Mouse (Mus musculus): Measurements from ENCODE around the gene 4933428M09Rik. TPM values are rescaled to one million over a fixed set of nuclear protein-coding genes. Genes with fewer than 3 reads are reported as not detected.
"Not testable (repeated sequence)": the region's sequence is repeated elsewhere in the genome, so short reads cannot be mapped to it uniquely, and the experiment has no call there.

Gene 4933428M09Rik
- not detected for total RNA-seq (2021)
- long read RNA-seq, experiment 1, result 0 reads
- long read RNA-seq, experiment 2, result 0 reads

DNA sequence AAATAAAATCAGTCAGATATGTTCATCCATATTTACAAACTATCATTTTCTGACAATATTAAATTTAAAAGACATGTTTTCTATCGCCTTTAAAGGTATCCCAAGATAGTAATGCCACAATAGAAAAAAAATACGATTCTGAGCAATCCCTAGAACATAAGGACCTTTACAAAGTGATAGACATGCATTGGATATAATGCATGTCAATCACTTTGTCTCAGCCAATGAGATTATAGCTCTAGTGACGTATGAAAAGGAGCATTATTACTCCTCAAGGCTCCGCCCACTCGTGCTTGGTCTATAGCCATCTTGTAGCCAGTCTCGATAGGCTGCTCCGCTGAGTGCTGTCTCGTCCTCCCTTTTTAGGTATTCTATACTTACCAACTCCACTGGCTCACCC lies at the start of gene 4933428M09Rik:
TSS of gene 4933428M09Rik (plus strand) at position 301 of the 400 bp plus-strand sequence.
- DNase-seq (ENCODE audit: low spot score in 2 of 2), result no peak

DNA sequence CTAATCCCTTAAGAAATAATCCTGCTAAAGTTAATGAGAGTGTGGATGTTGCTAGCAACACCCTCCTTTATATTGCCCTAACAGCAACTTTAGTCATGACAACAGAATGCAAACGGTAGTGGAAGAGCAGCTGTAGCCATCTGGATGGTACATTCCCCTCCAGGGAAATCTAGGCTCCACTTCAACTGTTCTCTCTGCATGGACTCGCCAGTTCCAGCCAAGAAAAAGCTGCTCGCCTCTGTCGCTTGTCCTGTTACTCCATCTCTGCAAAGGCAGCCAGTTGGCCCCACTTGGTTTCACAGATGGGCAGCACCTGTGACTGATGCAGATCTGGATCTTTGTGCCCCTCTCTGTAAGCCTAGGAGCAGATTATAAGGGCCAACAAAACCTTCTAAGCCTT lies 45.0 kb upstream of the 4933428M09Rik start:
- DNase-seq (ENCODE audit: low spot score in 2 of 2), result peak in 1 of 2 experiments; percentile 10

DNA sequence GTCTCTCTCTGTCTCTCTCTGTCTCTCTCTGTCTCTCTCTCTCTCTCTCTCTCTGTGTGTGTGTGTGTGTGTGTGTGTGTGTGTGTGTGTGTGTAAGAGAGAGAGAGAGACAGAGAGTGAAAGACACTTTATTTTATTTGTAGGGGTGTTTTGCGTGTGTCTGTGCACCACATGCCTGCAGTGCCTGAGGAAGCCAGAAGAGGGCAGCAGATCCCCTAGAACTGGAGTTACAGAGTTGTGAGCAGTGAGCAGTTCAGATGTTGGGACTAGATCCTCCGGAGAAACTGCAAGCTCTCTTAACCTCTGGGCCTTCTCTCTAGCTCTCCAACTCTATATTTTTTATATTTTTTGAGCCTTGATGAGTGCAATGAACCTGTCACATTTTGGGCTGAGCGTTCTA lies 12.5 kb downstream of the 4933428M09Rik start:
- not testable (repeated sequence) for DNase-seq (ENCODE audit: low spot score in 2 of 2)

DNA sequence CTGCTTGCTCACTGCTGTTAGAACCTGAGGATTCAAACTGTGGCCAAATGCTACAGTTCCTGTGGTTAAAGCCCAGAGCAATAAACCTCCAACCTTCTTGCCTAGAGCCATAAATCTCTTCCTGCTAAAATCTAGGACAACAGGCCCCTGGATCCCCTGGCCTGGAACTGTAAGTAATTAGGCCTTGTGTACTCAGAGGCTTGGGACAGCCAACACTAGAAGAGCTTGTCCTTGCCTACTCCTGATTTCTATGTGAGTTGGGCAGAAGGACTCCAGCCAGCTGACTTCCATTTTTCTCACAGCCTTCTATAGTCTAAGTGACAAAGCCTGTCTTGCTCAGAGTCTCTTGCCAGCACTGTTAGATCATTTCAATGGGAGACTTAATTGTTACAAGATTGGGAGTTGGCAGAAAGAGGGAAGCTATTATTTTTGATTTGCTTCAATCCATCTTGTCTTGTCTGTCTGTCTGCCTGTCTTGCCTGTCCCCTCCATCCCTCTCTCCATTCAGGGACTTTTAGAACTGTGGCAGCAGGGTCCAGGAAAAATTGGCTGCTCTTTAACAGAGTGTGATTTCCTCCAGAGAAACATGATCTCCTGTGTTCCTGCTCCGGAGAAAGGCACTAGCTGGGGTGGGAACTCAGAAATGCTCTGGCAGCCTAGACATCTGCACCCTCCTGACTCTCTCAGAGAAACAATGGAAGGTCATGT lies 15.7 kb downstream of the 4933428M09Rik start:
- DNase-seq (ENCODE audit: low spot score in 2 of 2), result no peak

DNA sequence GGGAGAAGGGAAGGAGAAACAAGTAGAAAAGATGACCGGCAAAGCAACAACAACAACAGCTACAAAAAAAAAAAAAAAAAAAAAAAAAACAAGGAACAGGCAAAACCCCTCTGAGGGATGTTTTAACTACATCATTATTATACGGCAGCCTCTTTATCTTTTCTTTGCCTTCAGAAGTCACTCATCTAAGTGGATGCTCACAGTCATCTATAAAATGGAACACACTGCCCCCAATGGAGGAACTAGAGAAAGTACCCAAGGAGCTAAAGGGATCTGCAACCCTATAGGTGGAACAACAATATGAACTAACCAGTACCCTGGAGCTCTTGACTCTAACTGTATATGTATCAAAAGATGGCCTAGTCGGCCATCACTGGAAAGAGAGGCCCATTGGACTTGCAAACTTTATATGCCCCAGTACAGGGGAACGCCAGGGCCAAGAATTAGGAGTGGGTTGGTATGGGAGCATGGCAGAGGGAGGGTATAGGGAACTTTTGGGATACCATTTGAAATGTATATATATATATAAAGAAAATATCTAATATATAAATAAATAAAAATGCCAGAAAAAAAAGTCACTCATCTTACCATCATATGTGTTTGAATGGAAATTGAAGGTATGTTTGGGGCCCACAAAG lies 30.3 kb downstream of the 4933428M09Rik start:
- not testable (repeated sequence) for DNase-seq (ENCODE audit: low spot score in 2 of 2)

DNA sequence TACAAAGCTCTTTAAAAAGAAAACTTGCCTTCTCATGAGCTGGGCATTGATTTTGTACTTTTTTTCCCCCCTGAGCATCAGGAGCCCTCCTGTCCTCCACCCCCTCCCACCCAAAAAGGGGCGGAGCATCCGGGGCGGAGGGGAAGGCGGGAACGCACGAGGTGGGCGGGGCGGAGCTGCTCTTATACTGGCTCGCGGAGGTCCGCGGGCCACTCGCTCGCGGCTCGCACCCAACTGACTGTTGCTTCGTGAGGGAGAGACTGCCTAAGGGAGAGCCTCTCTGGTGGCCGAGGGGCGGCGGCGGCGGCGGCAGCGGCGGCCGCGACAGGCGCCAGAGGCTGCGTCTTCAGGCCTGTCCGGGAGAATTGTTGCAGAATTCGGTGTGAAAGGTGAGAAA lies 30.8 kb downstream of the 4933428M09Rik start, which contains the start of gene Mum1l1:
TSS of gene Mum1l1 (plus strand) at position 214 of the 397 bp plus-strand sequence.
- peak; percentile 18 to 22 for DNase-seq (ENCODE audit: low spot score in 2 of 2)

DNA sequence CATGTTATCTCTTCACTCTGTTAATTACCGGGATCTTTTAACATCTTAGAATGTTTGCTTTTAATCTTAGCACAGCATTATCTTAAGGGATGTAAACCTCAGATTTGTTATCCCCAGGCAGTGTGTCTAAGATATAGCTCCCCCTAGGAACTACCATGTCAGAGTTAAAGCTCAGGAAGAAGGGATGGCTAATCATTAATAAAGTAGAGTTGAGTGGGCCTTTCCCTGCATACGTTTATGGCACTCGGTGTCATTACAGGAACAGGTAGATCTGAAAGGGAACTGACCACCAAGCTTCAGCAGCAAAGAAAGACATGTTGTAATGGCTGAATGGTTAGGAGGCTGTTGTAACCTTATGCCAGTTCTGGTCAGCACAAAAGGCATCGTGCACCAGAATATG lies 35.7 kb downstream of the 4933428M09Rik start:
- no peak for DNase-seq (ENCODE audit: low spot score in 2 of 2)

DNA sequence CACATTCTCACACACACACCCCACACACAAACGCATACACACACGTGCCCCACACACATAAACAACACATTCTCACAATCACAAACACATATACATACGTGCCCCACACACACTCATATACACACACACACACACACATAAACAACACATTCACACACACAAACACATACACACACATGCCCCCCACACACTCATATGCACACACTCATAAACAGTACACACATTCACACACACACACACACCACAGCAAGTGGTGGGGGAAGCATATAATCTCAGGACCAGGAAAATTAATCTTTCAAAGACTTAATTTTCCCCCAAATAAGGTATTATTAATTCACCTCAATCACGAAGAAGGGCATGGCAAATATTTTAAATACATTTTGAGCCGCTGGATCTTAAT lies 37.4 kb downstream of the 4933428M09Rik start:
- DNase-seq (ENCODE audit: low spot score in 2 of 2), result no peak

DNA sequence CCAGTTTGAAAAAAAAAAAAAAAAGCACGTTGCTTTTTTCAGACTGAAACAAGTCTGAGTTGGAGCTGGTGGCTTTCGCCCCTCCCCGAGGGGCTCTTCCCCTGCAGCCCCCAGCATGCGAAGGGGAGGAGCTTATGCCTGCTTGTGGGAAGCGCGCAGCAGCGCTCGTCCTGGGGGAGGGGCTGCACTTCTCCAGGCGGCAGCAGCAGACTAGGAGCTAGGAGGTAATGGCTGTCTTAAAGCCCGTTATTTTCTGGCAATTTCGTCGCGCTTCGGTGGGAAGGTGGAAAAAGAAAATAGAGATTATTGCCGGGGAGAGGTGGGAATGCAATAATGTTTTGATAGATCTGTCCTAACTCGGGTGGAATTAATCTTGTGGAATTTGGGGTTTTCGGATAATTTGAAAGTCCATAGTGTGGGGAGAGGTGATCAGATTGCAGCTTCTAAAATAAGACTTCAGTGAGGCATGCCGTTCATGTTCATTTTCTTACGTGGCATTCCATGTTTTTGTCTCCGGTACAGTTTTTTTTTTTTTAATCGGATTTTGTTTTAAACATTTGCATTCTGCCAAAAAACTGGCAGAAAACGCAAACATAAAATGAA lies 38.1 kb downstream of the 4933428M09Rik start:
- DNase-seq (ENCODE audit: low spot score in 2 of 2), result peak; percentile 24 to 58

DNA sequence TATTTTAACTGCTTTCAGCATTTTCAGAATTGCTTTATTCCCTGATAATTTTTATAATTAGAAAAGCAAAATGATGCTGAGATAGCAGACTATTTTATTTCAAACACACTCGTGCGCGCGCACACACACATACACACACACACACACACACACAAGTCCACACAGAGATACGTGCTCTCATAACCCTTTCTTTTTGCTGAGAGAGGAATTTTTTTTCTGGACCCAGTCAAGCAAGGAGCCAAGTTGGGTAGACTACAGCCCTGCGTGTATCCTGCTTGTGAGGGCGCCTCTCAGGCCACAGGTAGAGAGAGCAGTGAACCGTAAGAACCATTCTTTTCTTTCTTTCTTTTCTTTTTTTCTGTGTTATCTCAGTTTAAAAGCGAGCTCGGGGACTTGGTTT lies 38.7 kb downstream of the 4933428M09Rik start:
- no peak for DNase-seq (ENCODE audit: low spot score in 2 of 2)

DNA sequence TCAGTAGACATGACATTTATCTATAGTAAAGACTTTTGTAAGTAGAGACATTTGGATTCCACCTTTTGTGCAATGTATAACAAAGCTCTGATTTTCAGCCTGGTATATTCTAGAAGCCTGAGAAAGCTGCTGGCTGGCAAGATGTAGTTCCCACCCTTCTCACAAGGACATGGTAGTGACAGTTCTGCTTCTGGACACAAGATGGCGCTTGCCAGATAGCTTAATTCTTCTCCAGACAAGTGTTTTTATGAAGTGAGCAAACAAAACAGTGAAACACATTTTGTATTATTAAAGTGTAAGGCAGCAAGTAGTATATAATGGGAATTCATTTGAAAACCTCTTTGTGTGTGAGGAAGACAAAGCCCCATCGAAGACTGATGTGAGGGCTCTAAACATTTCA lies 40.0 kb downstream of the 4933428M09Rik start:
- DNase-seq (ENCODE audit: low spot score in 2 of 2), result peak; percentile 17 to 53

DNA sequence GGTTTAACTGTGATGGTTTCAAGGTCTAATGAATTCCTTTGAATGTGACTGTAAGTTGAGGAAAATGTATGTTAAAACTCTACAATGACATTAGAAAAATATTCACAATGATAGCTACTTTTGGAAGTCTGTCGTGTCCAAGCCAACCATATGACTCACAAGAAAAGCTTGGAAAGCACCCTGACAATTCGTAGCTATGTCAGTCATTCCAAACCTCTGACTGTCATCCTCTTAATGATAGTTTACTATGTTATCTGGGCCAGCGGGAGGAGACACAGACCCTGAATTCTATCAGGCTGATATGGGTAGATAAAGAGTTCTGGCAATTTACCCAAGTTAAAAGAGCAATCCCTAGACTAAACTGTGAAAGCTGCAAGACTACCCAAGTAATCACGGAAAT lies 41.8 kb downstream of the 4933428M09Rik start:
- DNase-seq (ENCODE audit: low spot score in 2 of 2), result no peak

DNA sequence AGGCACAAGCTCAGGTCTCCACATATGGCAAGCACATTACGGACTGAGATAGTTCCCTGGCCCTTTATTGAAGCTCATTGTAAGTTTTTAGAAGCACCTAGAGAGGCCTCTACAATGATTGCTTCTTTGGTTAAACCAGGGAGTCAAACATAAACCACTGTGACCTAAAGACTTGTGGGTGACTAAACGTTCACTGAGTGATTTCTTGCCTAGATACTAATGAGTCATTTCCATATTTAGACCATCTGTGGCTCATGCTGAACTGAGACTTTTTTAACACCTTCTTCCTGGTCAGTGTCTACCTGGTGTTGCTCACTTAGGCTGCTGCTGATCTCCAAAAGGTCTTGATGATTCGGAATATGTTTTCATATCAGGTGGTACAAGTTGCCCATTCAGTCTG lies 42.9 kb downstream of the 4933428M09Rik start:
- no peak for DNase-seq (ENCODE audit: low spot score in 2 of 2)

Other genes with a start within 250 kb of the 4933428M09Rik start
- not detected for gene Serpina7, start 94.0 kb upstream of the 4933428M09Rik start, total RNA-seq (2021)
- not detected for gene 4930513O06Rik, start 93.0 kb upstream of the 4933428M09Rik start, total RNA-seq (2021)
- 1 to 10 TPM; 3.7 to 8.9 TPM for gene Mum1l1, start 30.8 kb downstream of the 4933428M09Rik start, total RNA-seq (2021)
- gene Trap1a, start 154.5 kb downstream of the 4933428M09Rik start, total RNA-seq (2021), result not detected